Mouse (Mus musculus) heart, adult 8-10 months (tissue): ENCODE measurements around the gene Vat1l. TPM values are rescaled to one million over a fixed set of nuclear protein-coding genes. Genes with fewer than 3 reads are reported as not detected.

ENCODE experiments used
- DNase-seq: peaks from one replicate; pipeline ENCODE4 v3.0.0; 2022; ENCODE audit warnings: low spot score
- total RNA-seq, 4 experiments: library from RNA; stranded (reverse); gene quantifications; 2 replicates each; pipeline ENCODE4 v1.2.4; 2022

Gene Vat1l
- total RNA-seq, 4 experiments from 2014 or later: 0.16 to 0.50 TPM; not detected in 2

DNA sequence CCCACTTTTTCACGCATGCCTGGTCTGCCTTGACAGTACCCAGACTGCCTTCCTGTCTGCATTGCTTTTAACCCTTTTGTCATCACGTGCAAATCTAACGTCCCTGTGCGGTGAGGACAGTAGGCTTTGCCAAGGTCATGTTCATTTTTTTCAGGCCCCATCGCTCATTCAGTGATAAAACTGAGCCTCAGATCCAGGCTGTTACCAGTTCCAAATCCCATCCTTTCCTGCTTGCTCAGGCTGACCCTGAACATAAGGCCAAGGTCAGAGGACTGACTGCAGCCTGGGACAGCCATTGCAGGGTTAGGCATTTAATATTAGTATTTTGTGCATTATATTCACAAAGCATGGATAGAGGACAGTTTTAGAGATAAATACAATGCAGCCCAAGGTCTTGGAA, 192.9 kb downstream of the Vat1l start:
- no peak for DNase-seq

DNA sequence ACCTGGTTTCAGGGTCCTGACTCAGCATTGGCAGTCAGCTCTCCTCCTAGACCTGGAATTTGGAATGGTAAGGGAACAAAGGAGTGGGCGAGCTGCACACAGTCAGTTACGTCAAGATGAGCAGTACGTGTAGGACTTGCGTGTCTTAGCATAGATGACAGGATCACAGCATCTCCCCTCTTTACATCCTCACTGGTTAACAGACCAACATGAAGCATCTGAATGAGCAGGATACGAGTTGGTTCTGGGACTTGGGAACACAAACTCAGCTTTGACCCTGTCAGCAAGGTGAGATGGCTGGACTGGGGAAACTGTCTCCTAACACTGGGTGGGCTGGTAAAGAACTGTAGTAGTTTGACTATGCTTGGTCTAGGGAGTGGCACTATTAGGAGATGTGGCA, 193.9 kb downstream of the Vat1l start:
- no peak for DNase-seq

DNA sequence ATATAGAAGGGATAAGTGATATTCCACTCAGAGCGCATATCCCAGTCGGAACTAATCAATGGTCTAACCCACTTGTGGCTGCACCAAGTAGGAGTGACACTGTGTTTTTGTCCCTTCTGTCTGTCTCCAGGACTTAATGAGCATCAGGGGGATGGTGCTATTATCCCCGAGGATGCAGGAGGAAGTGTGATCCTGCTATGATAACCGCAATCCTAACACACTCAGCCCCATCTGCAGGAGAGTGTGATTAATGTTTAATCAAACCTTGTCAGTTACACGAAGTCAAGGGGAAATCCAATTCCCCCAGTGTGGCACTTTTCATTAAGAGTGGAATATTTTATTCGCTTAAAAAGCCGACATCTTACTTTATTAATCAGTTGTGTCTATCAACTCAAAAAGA, 196.3 kb downstream of the Vat1l start:
- no peak for DNase-seq

DNA sequence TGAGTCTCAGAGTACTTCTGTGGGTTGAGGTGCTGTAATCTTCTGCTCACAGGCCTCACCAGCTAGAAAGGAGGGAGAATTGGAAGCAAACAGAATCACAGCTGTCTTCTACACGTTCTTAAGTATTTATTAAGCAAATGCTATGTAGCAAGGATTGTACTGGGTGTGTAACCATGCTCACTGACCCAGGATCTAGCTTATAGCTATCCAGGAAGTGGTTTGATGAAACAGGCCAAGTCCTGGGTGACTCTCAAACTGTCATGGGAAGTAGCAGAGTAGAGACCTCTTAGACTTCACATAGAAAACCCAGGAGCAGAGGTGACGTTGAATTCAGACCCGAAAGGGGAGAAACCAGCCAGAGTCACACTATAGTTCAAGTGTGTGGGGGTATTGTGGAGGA, 206.0 kb downstream of the Vat1l start:
- DNase-seq: no peak

DNA sequence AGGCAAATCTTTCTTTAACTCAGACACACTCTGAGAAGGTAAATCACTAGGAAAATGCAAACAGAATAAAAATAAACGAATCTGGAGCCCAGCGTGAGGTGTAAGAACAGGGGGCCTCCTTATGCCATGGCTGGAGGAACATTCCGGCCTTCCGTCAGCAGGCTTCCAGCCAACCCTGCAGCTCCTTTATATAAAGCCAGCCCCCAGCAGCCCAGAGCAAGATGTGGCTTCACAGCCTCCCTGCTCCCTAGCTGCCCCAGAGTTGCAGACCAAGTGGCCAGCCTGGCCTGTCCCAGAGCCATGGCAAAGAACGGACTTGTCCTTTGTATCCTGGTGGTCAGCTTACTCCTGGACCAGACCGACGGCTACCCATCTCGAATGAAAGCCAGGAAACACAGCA, 212.4 kb downstream of the Vat1l start, which contains the start of gene Clec3a:
Gene Clec3a (plus strand): TSS at position 301 of the 400 bp plus-strand sequence.
- no peak for DNase-seq

DNA sequence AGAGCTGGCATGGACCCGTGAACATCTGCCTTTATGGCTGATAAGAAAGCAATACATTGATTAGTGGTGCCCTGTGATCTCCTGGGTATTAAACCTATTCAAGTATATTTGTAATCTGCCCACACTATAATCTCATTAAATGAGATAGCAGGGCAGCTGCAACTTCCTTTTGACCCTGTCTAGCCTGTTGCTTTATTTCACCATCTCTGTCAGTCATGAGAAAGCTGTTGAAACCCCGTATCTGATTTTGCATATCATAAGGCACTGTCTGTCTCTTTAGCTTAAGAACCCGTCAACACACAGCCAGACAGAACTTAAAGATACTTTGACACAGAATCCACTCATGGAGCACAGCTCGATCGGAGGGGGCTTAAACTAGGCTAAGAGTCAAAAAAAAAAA, 213.1 kb downstream of the Vat1l start:
- no peak for DNase-seq

DNA sequence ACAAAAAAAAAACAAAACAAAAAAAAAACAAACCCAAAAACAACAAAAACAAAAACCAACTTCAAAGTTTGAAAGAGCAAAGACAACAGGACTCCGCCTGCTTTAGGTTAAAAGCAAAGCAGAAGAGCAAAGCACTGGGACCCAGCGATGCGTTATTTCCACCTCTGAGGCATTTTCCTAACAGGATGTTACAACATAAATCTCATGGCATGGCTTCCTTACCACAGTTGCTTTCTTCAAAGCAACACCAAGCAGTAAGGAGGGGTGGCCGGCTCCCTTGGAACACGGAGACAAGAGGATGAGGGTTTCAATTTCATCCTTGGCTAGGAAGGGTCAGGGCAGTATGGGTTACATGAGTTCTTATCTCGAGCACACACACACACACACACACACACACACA, 213.5 kb downstream of the Vat1l start:
- no peak for DNase-seq

DNA sequence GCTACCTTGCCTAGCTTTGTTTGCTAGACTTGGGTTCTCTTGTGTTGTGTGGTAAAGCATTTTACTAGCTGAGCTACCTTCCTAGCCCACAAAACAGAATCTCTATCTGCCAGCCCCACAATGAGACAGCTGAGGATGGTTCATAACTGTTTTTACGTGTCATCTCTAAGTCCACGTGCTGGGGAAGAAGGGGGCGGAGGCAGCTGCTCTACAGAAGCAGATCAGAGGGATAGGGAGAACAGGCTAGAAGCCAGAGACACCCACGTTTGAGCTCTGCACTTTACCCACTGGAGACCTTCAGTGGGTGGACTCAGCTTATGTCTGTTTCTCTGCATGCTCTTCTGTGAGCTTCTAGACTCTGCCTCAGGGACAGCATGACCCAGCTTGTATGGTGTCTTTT, 216.1 kb downstream of the Vat1l start:
- DNase-seq: no peak

Other genes starting within 250 kb of the Vat1l start
- 100 to 1,000 TPM; 103 to 128 (median 108) TPM for gene Nudt7, start 72.1 kb upstream of the Vat1l start, total RNA-seq
- gene Clec3a, start 212.5 kb downstream of the Vat1l start, total RNA-seq: not detected
- gene Wwox, start 234.0 kb downstream of the Vat1l start, total RNA-seq: 1 to 10 TPM; 3.8 to 6.4 (median 5.2) TPM